Mouse (Mus musculus) liver, postnatal 0 days (tissue): Measurements from ENCODE around the gene Fndc5.

Experiments
- CTCF ChIP-seq: sonication (generic); IDR thresholded peaks from 2 replicates; pipeline ENCODE4 v1.5.1; 2016; ENCODE audit warnings: antibody characterized with exemption, low read depth
- EP300 ChIP-seq: IDR thresholded peaks from 2 replicates; pipeline ENCODE4 v1.6.1; 2016; ENCODE audit warnings: antibody characterized with exemption, low read depth, mild to moderate bottlenecking

GRCm38 (mm10) chr4:129145411-129145810, 8.6 kb downstream of the Fndc5 start:
- TF ChIP-seq EP300, result no peak
- no peak for TF ChIP-seq CTCF
